Mouse (Mus musculus): ENCODE results near the gene Tmem45b. TPM values are rescaled to one million over a fixed set of nuclear protein-coding genes. Genes with fewer than 3 reads are reported as not detected.
A peak's percentile ranks its signal among the peaks of the same experiment; 100 is the strongest.

The Tmem45b gene
- polyA plus RNA-seq, 1 experiment from 2014 or later = 10.3 TPM

GRCm38 (mm10) chr9:31386368-31387180 lies 77.7 kb downstream of the Tmem45b start:
- ATAC-seq (ENCODE audit: insufficient number of reproducible peaks, insufficient read depth, low FRiP score, low read depth) = peak; percentile 70; the same call in 1 of the 2 replicates
- Histone ChIP-seq H3K4me3 (ENCODE audit: low read depth, low read length) (peak overlapping the region; percentile 94), H3K9ac (replicated peaks; ENCODE audit: low read depth, low read length) (peak overlapping the region; percentile 76), H3K9me3 (ENCODE audit: control insufficient read depth, low read depth, low read length) (no peaks in the 10 kb centered on the region), H3K27ac (ENCODE audit: low read length) (peak overlapping the region; percentile 27; the same call in 1 of the 2 replicates), H3K4me2 (replicated peaks; ENCODE audit: low read depth, low read length) (peak overlapping the region; percentile 68), H3K27me3 (ENCODE audit: control insufficient read depth, insufficient read depth, low read length) (no peaks in the 10 kb centered on the region), H3K36me3 (ENCODE audit: control insufficient read depth, insufficient read depth, low read length) (peaks cover 14% of the 10 kb centered on the region), H3K4me1 (ENCODE audit: control insufficient read depth, insufficient read depth, low read length) (peaks cover 12% of the 10 kb centered on the region; the same call in 1 of the 2 replicates)
- 10% methylated on average over 41 of the region's 44 CpGs for WGBS

- H3K27me3 ChIP-seq (ENCODE audit: control insufficient read depth, insufficient read depth, low read length) = no peaks in the 10 kb centered on the region
- H3K27ac ChIP-seq (ENCODE audit: low read length) = peak within 1 kb of the TSS; percentile 27; the same call in 1 of the 2 replicates
- H3K36me3 ChIP-seq (ENCODE audit: control insufficient read depth, insufficient read depth, low read length) = peaks cover 8% of the 10 kb centered on the region; the same call in 1 of the 2 replicates
- under 1% methylated on average over 46 of the region's 46 CpGs for WGBS
- H3K4me1 ChIP-seq (ENCODE audit: control insufficient read depth, insufficient read depth, low read length) = peaks cover 12% of the 10 kb centered on the region; the same call in 1 of the 2 replicates
- peak within 1 kb of the TSS; percentile 94 for H3K4me3 ChIP-seq (ENCODE audit: low read depth, low read length)
- peak; percentile 97 for ATAC-seq (ENCODE audit: insufficient number of reproducible peaks, insufficient read depth, low FRiP score, low read depth)
- H3K4me2 ChIP-seq (replicated peaks; ENCODE audit: low read depth, low read length) = peak within 1 kb of the TSS; percentile 68
- H3K9ac ChIP-seq (replicated peaks; ENCODE audit: low read depth, low read length) = peak within 1 kb of the TSS; percentile 76
- no peaks in the 10 kb centered on the region for H3K9me3 ChIP-seq (ENCODE audit: control insufficient read depth, low read depth, low read length)
Measured at GRCm38 (mm10) chr9:31385947-31386354, 78.3 kb downstream of the Tmem45b start, which contains the start of gene Nfrkb. Nfrkb (plus strand) TSS chr9:31386192.

- Histone ChIP-seq H3K36me3 (ENCODE audit: control insufficient read depth, insufficient read depth, low read length) (peaks cover 4% of the 10 kb centered on the region; the same call in 1 of the 2 replicates), H3K4me1 (ENCODE audit: control insufficient read depth, insufficient read depth, low read length) (peaks cover 12% of the 10 kb centered on the region; the same call in 1 of the 2 replicates), H3K27me3 (ENCODE audit: control insufficient read depth, insufficient read depth, low read length) (no peaks in the 10 kb centered on the region), H3K9ac (replicated peaks; ENCODE audit: low read depth, low read length) (peak overlapping the region; percentile 76; the same call in 1 of the 2 replicates), H3K4me2 (replicated peaks; ENCODE audit: low read depth, low read length) (peak overlapping the region; percentile 43), H3K27ac (ENCODE audit: low read length) (no peak overlapping the region), H3K4me3 (ENCODE audit: low read depth, low read length) (peak overlapping the region; percentile 94), H3K9me3 (ENCODE audit: control insufficient read depth, low read depth, low read length) (no peaks in the 10 kb centered on the region)
- 25% methylated on average over 4 of the region's 4 CpGs for WGBS
- peak; percentile 31; the same call in 1 of the 2 replicates for ATAC-seq (ENCODE audit: insufficient number of reproducible peaks, insufficient read depth, low FRiP score, low read depth)
Measured at GRCm38 (mm10) chr9:31385500-31385869, 78.8 kb downstream of the Tmem45b start.

DNA sequence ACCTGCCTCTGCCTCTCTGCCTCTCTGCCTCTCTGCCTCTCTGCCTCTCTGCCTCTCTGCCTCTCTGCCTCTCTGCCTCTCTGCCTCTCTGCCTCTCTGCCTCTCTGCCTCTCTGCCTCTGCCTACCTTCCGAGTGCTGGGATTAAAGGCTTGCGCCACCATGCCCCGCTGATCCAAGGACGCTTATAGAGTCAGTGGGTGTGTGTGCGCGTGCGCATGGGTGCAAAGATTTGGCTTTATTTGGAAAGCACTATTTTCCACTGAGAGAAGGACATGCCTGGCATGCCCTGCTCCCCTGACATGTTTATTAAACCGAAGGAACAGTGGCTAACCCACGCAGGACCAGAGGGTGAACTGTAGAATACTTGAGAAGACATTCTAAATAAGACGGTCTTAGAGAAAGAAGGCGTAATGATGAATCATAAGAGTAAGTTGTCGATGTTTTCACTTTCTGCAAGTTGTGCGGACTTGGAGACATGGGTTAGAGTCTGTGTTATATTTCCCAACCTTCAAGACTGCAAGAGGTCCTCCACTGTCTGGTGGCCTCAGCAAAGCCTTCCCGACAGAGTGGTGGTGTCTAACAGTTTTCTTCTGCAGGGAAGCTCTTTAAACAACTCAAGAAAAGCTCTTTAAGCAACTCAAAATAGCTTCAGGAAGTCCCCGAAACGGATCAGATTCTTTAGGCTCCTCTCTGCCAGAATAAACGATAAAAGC lies 79.3 kb downstream of the Tmem45b start:
- ATAC-seq (ENCODE audit: insufficient number of reproducible peaks, insufficient read depth, low FRiP score, low read depth) = no peak
- peak overlapping the region; percentile 43; the same call in 1 of the 2 replicates for H3K4me2 ChIP-seq (replicated peaks; ENCODE audit: low read depth, low read length)
- no peak overlapping the region for H3K9ac ChIP-seq (replicated peaks; ENCODE audit: low read depth, low read length)

GRCm38 (mm10) chr9:31376661-31377060 lies 87.6 kb downstream of the Tmem45b start:
- Histone ChIP-seq H3K4me1 (ENCODE audit: control insufficient read depth, insufficient read depth, low read length) (no peaks in the 10 kb centered on the region), H3K27me3 (ENCODE audit: control insufficient read depth, insufficient read depth, low read length) (no peaks in the 10 kb centered on the region), H3K4me2 (replicated peaks; ENCODE audit: low read depth, low read length) (no peak overlapping the region), H3K9me3 (ENCODE audit: control insufficient read depth, low read depth, low read length) (no peaks in the 10 kb centered on the region), H3K9ac (replicated peaks; ENCODE audit: low read depth, low read length) (no peak overlapping the region), H3K4me3 (ENCODE audit: low read depth, low read length) (no peak overlapping the region), H3K27ac (ENCODE audit: low read length) (no peak overlapping the region), H3K36me3 (ENCODE audit: control insufficient read depth, insufficient read depth, low read length) (peaks cover 6% of the 10 kb centered on the region; the same call in 1 of the 2 replicates)
- no peak for ATAC-seq (ENCODE audit: insufficient number of reproducible peaks, insufficient read depth, low FRiP score, low read depth)

More for the DNA sequence above, 79.3 kb downstream of the Tmem45b start:
- Histone ChIP-seq H3K4me1 (ENCODE audit: control insufficient read depth, insufficient read depth, low read length) (peaks cover 12% of the 10 kb centered on the region; the same call in 1 of the 2 replicates), H3K27ac (ENCODE audit: low read length) (no peak overlapping the region), H3K27me3 (ENCODE audit: control insufficient read depth, insufficient read depth, low read length) (no peaks in the 10 kb centered on the region), H3K4me3 (ENCODE audit: low read depth, low read length) (no peak overlapping the region), H3K36me3 (ENCODE audit: control insufficient read depth, insufficient read depth, low read length) (no peaks in the 10 kb centered on the region), H3K9me3 (ENCODE audit: control insufficient read depth, low read depth, low read length) (no peaks in the 10 kb centered on the region)
- WGBS = 78% methylated on average over 17 of the region's 17 CpGs

Other genes with a start within 250 kb of the Tmem45b start
- 7.1 and 7.8 TPM in 2 replicates for gene Prdm10, start 183.9 kb downstream of the Tmem45b start, polyA plus RNA-seq (2014; fragmentation: Nextera tagmentation; extraction: Ambion mirVana)
- gene Nfrkb, start 78.3 kb downstream of the Tmem45b start, polyA plus RNA-seq (2014; fragmentation: Nextera tagmentation; extraction: Ambion mirVana) = 34.5 and 38.2 TPM in 2 replicates

All from stomach, embryonic 14.5 days (tissue).